Mouse (Mus musculus): ENCODE data around the gene Tmem126b.

Tmem126b gene

GRCm38 (mm10) chr7:90475793-90476312, at the start of gene Tmem126b:
Gene Tmem126b, minus strand, starts transcription at chr7:90476001.
- DNase-seq (ENCODE audit: low spot score in 2 of 2) = peak; percentile 99 to 100

GRCm38 (mm10) chr7:90512293-90512692, 36.5 kb upstream of the Tmem126b start:
- no peak for DNase-seq (ENCODE audit: low spot score in 2 of 2)

GRCm38 (mm10) chr7:90508124-90508523, 32.3 kb upstream of the Tmem126b start:
- DNase-seq (ENCODE audit: low spot score in 2 of 2) = no peak

- DNase-seq (ENCODE audit: low spot score in 2 of 2) = no peak
These were observed 6.8 kb upstream of the Tmem126b start for GRCm38 (mm10) chr7:90482607-90483006.

GRCm38 (mm10) chr7:90476313-90477245, 778 bp upstream of the Tmem126b start, which contains the start of gene Dlg2:
Gene Dlg2, plus strand, starts transcription at chr7:90476672.
- DNase-seq (ENCODE audit: low spot score in 2 of 2) = no peak

GRCm38 (mm10) chr7:90473511-90473910, 2.3 kb downstream of the Tmem126b start:
- DNase-seq (ENCODE audit: low spot score in 2 of 2) = no peak

- DNase-seq (ENCODE audit: low spot score in 2 of 2) = no peak
These were observed 14.4 kb downstream of the Tmem126b start for GRCm38 (mm10) chr7:90461441-90461840.

GRCm38 (mm10) chr7:90460930-90461329, 14.9 kb downstream of the Tmem126b start:
- DNase-seq (ENCODE audit: low spot score in 2 of 2) = peak; percentile 59 to 61

GRCm38 (mm10) chr7:90460330-90460729, 15.5 kb downstream of the Tmem126b start:
- DNase-seq (ENCODE audit: low spot score in 2 of 2) = no peak

- no peak for DNase-seq (ENCODE audit: low spot score in 2 of 2)
These were observed 18.3 kb downstream of the Tmem126b start for GRCm38 (mm10) chr7:90457517-90457916.

- DNase-seq (ENCODE audit: low spot score in 2 of 2) = peak; percentile 76 to 82
These were observed 18.8 kb downstream of the Tmem126b start, which contains the start of gene Tmem126a for GRCm38 (mm10) chr7:90456845-90457468. Gene Tmem126a, minus strand, starts transcription at chr7:90457229.

- no peak for DNase-seq (ENCODE audit: low spot score in 2 of 2)
These were observed 19.5 kb downstream of the Tmem126b start for GRCm38 (mm10) chr7:90456149-90456844.

- DNase-seq (ENCODE audit: low spot score in 2 of 2) = no peak
These were observed 31.6 kb downstream of the Tmem126b start for GRCm38 (mm10) chr7:90444206-90444605.

GRCm38 (mm10) chr7:90443101-90444091, 32.4 kb downstream of the Tmem126b start:
- DNase-seq (ENCODE audit: low spot score in 2 of 2) = peak; percentile 68 to 73

GRCm38 (mm10) chr7:90442518-90443080, 33.2 kb downstream of the Tmem126b start, which contains the start of gene Crebzf:
Gene Crebzf, plus strand, starts transcription at chr7:90442729.
- peak; percentile 96 to 97 for DNase-seq (ENCODE audit: low spot score in 2 of 2)

GRCm38 (mm10) chr7:90442070-90442469, 33.7 kb downstream of the Tmem126b start:
- no peak for DNase-seq (ENCODE audit: low spot score in 2 of 2)

- DNase-seq (ENCODE audit: low spot score in 2 of 2) = no peak
These were observed 35.8 kb downstream of the Tmem126b start for GRCm38 (mm10) chr7:90440044-90440443.

GRCm38 (mm10) chr7:90432221-90432620, 43.6 kb downstream of the Tmem126b start:
- no peak for DNase-seq (ENCODE audit: low spot score in 2 of 2)

- DNase-seq (ENCODE audit: low spot score in 2 of 2) = peak in 1 of 2 experiments; percentile 2
These were observed 48.8 kb downstream of the Tmem126b start for GRCm38 (mm10) chr7:90427006-90427405.
